Mouse (Mus musculus): ENCODE measurements around the gene Med26. TPM values are rescaled to one million over a fixed set of nuclear protein-coding genes. Genes with fewer than 3 reads are reported as not detected.

The Med26 gene
- total RNA-seq (2014; rRNA removed; ENCODE audit: low replicate concordance) (6.0 and 17.0 TPM in 2 replicates), polyA plus RNA-seq (2015; fragmentation: Nextera tagmentation; extraction: Ambion mirVana) (6.2 and 6.6 TPM in 2 replicates)

GRCm38 (mm10) chr8:72547802-72548643 is at the start of gene Med26:
Gene Med26 (minus strand): TSS chr8:72548270.
- TF ChIP-seq CTCF (IDR thresholded peaks at IDR 0.05; ENCODE audit: low read depth), result peak; percentile 21; the same call in 1 of the 2 replicates
- peak; percentile 33; the same call in 1 of the 2 replicates for TF ChIP-seq EP300 (IDR thresholded peaks at IDR 0.05; ENCODE audit: low read depth)
- ATAC-seq (ENCODE audit: insufficient read depth, low read depth), result peak; percentile 95
- H3K9me3 ChIP-seq (replicated peaks; ENCODE audit: control insufficient read depth, low read length), result no peaks in the 10 kb centered on the region
- H3K27me3 ChIP-seq (ENCODE audit: control insufficient read depth, insufficient read depth, low read length), result no peaks in the 10 kb centered on the region
- WGBS, result under 1% methylated on average over 79 of the region's 92 CpGs
- peak within 1 kb of the TSS; percentile 94 for H3K4me2 ChIP-seq (ENCODE audit: low read depth, low read length)
- H3K9ac ChIP-seq (replicated peaks; ENCODE audit: low read depth, low read length), result peak within 1 kb of the TSS; percentile 96
- peak within 1 kb of the TSS; percentile 79 for H3K4me3 ChIP-seq (ENCODE audit: low read depth, low read length)
- peaks cover 7% of the 10 kb centered on the region; the same call in 1 of the 2 replicates for H3K36me3 ChIP-seq (replicated peaks; ENCODE audit: control insufficient read depth, insufficient read depth, low read length)
- peak within 1 kb of the TSS; percentile 93 for H3K27ac ChIP-seq (ENCODE audit: low read depth)
- DNase-seq (ENCODE audit: low spot score), result peak; percentile 99
- peaks cover 17% of the 10 kb centered on the region for H3K4me1 ChIP-seq (ENCODE audit: control insufficient read depth, insufficient read depth)

- DNase-seq (ENCODE audit: low spot score), result no peak
- H3K27me3 ChIP-seq (ENCODE audit: control insufficient read depth, insufficient read depth, low read length), result no peaks in the 10 kb centered on the region
These were observed 42.1 kb upstream of the Med26 start for GRCm38 (mm10) chr8:72590198-72590597.

GRCm38 (mm10) chr8:72589286-72589685 is 41.2 kb upstream of the Med26 start:
- Histone ChIP-seq H3K9ac (replicated peaks; ENCODE audit: low read depth, low read length) (no peak overlapping the region), H3K4me2 (ENCODE audit: low read depth, low read length) (no peak overlapping the region), H3K4me1 (ENCODE audit: control insufficient read depth, insufficient read depth) (peaks cover 21% of the 10 kb centered on the region), H3K36me3 (replicated peaks; ENCODE audit: control insufficient read depth, insufficient read depth, low read length) (no peaks in the 10 kb centered on the region; the same call in 1 of the 2 replicates), H3K9me3 (replicated peaks; ENCODE audit: control insufficient read depth, low read length) (no peaks in the 10 kb centered on the region), H3K27ac (ENCODE audit: low read depth) (peak overlapping the region; percentile 93), H3K4me3 (ENCODE audit: low read depth, low read length) (no peak overlapping the region), H3K27me3 (ENCODE audit: control insufficient read depth, insufficient read depth, low read length) (no peaks in the 10 kb centered on the region)
- DNase-seq (ENCODE audit: low spot score) (peak; percentile 43), ATAC-seq (ENCODE audit: insufficient read depth, low read depth) (no peak)
- no peak for TF ChIP-seq CTCF (IDR thresholded peaks at IDR 0.05; ENCODE audit: low read depth)
- no peak for TF ChIP-seq EP300 (IDR thresholded peaks at IDR 0.05; ENCODE audit: low read depth)
- WGBS, result 48% methylated on average over 7 of the region's 7 CpGs

More at GRCm38 (mm10) chr8:72590198-72590597, 42.1 kb upstream of the Med26 start:
- no peak overlapping the region for H3K27ac ChIP-seq (ENCODE audit: low read depth)
- H3K4me1 ChIP-seq (ENCODE audit: control insufficient read depth, insufficient read depth), result peaks cover 21% of the 10 kb centered on the region
- H3K9me3 ChIP-seq (replicated peaks; ENCODE audit: control insufficient read depth, low read length), result no peaks in the 10 kb centered on the region
- H3K4me2 ChIP-seq (ENCODE audit: low read depth, low read length), result no peak overlapping the region
- no peak for ATAC-seq (ENCODE audit: insufficient read depth, low read depth)
- H3K9ac ChIP-seq (replicated peaks; ENCODE audit: low read depth, low read length), result no peak overlapping the region
- 52% methylated on average over 2 of the region's 2 CpGs for WGBS
- TF ChIP-seq CTCF (IDR thresholded peaks at IDR 0.05; ENCODE audit: low read depth) (peak; percentile 60), EP300 (IDR thresholded peaks at IDR 0.05; ENCODE audit: low read depth) (no peak)
- H3K4me3 ChIP-seq (ENCODE audit: low read depth, low read length), result no peak overlapping the region
- no peaks in the 10 kb centered on the region; the same call in 1 of the 2 replicates for H3K36me3 ChIP-seq (replicated peaks; ENCODE audit: control insufficient read depth, insufficient read depth, low read length)

- 81% methylated on average over 10 of the region's 10 CpGs for WGBS
- DNase-seq (ENCODE audit: low spot score) (no peak), ATAC-seq (ENCODE audit: insufficient read depth, low read depth) (no peak)
- Histone ChIP-seq H3K9me3 (replicated peaks; ENCODE audit: control insufficient read depth, low read length) (no peaks in the 10 kb centered on the region), H3K9ac (replicated peaks; ENCODE audit: low read depth, low read length) (no peak overlapping the region), H3K4me3 (ENCODE audit: low read depth, low read length) (no peak overlapping the region), H3K4me1 (ENCODE audit: control insufficient read depth, insufficient read depth) (peaks cover 23% of the 10 kb centered on the region), H3K4me2 (ENCODE audit: low read depth, low read length) (no peak overlapping the region), H3K27me3 (ENCODE audit: control insufficient read depth, insufficient read depth, low read length) (no peaks in the 10 kb centered on the region), H3K36me3 (replicated peaks; ENCODE audit: control insufficient read depth, insufficient read depth, low read length) (no peaks in the 10 kb centered on the region; the same call in 1 of the 2 replicates), H3K27ac (ENCODE audit: low read depth) (peak overlapping the region; percentile 93)
- TF ChIP-seq CTCF (IDR thresholded peaks at IDR 0.05; ENCODE audit: low read depth) (no peak), EP300 (IDR thresholded peaks at IDR 0.05; ENCODE audit: low read depth) (no peak)
These were observed 40.8 kb upstream of the Med26 start for GRCm38 (mm10) chr8:72588865-72589264.

- Histone ChIP-seq H3K27ac (ENCODE audit: low read depth) (peak overlapping the region; percentile 93), H3K36me3 (replicated peaks; ENCODE audit: control insufficient read depth, insufficient read depth, low read length) (no peaks in the 10 kb centered on the region; the same call in 1 of the 2 replicates), H3K4me3 (ENCODE audit: low read depth, low read length) (no peak overlapping the region), H3K27me3 (ENCODE audit: control insufficient read depth, insufficient read depth, low read length) (no peaks in the 10 kb centered on the region), H3K9me3 (replicated peaks; ENCODE audit: control insufficient read depth, low read length) (no peaks in the 10 kb centered on the region), H3K4me1 (ENCODE audit: control insufficient read depth, insufficient read depth) (peaks cover 33% of the 10 kb centered on the region), H3K4me2 (ENCODE audit: low read depth, low read length) (peak overlapping the region; percentile 24; the same call in 1 of the 2 replicates), H3K9ac (replicated peaks; ENCODE audit: low read depth, low read length) (no peak overlapping the region)
- 33% methylated on average over 6 of the region's 6 CpGs for WGBS
- DNase-seq (ENCODE audit: low spot score) (peak; percentile 83), ATAC-seq (ENCODE audit: insufficient read depth, low read depth) (peak; percentile 86)
- no peak for TF ChIP-seq CTCF (IDR thresholded peaks at IDR 0.05; ENCODE audit: low read depth)
- no peak for TF ChIP-seq EP300 (IDR thresholded peaks at IDR 0.05; ENCODE audit: low read depth)
These were observed 39.7 kb upstream of the Med26 start for GRCm38 (mm10) chr8:72587806-72588205.
